Mouse (Mus musculus): ENCODE measurements around the gene Nup160. TPM values are rescaled to one million over a fixed set of nuclear protein-coding genes. Genes with fewer than 3 reads are reported as not detected.

Nup160 gene
- polyA plus RNA-seq, 1 experiment from 2014 or later, result 63.9 TPM

DNA sequence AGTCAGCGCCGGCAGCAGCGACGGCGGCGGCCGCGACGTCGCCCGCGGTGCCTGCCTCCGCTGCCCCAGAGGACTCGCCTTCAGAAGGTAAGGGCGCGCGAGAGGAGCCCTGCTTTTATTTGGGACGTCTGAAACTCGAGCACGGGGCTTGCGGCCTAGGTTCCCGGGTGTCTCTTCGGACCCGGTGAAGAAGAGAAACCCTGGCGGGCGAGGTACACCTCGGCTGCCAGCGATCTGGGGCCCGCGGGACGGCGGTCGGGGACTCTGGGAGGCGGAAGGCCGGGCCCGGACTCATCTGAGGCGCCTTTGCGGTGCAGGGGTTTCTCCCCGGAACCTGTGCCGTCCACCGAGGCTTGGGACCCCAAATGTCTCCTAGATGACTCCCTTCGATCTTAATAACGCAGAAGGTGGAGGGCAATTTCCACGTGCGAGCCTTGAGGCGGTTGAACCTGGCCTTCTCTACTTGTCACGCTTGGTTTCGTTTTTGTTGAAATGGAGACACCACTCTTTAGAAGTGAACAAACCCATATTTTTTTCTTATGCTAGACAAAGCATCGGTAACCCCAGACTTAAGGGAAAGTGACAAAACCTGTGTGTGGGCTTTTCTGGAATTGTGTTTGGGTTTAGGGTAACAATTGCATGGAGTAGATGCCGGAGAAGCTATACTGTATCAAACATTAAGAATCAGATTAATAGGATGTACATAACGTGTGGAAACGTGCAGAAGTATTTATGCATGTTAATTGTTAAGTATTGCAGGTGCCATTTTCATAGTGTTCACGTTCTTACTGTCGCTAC is 68.9 kb downstream of the Nup160 start:
- H3K4me1 ChIP-seq (ENCODE audit: insufficient read depth), result peaks cover 8% of the 10 kb centered on the region; the same call in 1 of the 2 replicates
- peak overlapping the region; percentile 91 for H3K4me2 ChIP-seq
- H3K9ac ChIP-seq, result peak overlapping the region; percentile 98
- ATAC-seq (ENCODE audit: insufficient read depth) (peak; percentile 57), DNase-seq (peak; percentile 62)
- peak overlapping the region; percentile 97 for H3K27ac ChIP-seq (ENCODE audit: low read depth)
- TF ChIP-seq CTCF (IDR thresholded peaks at IDR 0.05; ENCODE audit: low read depth), result no peak
- H3K27me3 ChIP-seq (ENCODE audit: insufficient read depth, low read length), result no peaks in the 10 kb centered on the region
- H3K9me3 ChIP-seq (ENCODE audit: low read depth, low read length), result no peaks in the 10 kb centered on the region
- WGBS, result under 1% methylated on average over 52 of the region's 54 CpGs
- peaks cover 20% of the 10 kb centered on the region for H3K36me3 ChIP-seq (ENCODE audit: insufficient read depth)
- peak overlapping the region; percentile 94 for H3K4me3 ChIP-seq (ENCODE audit: low read depth, low read length)

DNA sequence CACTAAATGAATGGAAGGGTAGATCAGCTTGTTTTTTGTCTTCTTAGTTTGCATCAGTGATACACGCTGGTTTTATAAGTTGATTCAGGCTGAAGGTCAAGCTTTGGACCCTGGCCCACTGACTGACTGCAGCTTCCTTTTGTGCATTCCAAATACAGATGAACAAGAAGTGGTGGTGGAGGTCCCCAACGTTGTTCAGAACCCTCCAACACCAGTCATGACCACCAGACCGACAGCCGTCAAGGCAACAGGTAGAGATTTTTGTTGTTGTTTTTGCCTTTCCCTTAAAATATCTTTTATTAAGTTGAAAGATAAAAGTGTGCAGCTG is 69.5 kb downstream of the Nup160 start:
- Histone ChIP-seq H3K4me2 (peak overlapping the region; percentile 91), H3K36me3 (ENCODE audit: insufficient read depth) (peaks cover 26% of the 10 kb centered on the region), H3K4me1 (ENCODE audit: insufficient read depth) (peaks cover 8% of the 10 kb centered on the region; the same call in 1 of the 2 replicates), H3K27me3 (ENCODE audit: insufficient read depth, low read length) (no peaks in the 10 kb centered on the region), H3K9ac (peak overlapping the region; percentile 98), H3K27ac (ENCODE audit: low read depth) (peak overlapping the region; percentile 97; the same call in 1 of the 2 replicates), H3K4me3 (ENCODE audit: low read depth, low read length) (peak overlapping the region; percentile 94), H3K9me3 (ENCODE audit: low read depth, low read length) (no peaks in the 10 kb centered on the region)
- WGBS, result 6% methylated on average over 4 of the region's 4 CpGs
- ATAC-seq (ENCODE audit: insufficient read depth) (no peak), DNase-seq (peak; percentile 29)
- no peak for TF ChIP-seq CTCF (IDR thresholded peaks at IDR 0.05; ENCODE audit: low read depth)

DNA sequence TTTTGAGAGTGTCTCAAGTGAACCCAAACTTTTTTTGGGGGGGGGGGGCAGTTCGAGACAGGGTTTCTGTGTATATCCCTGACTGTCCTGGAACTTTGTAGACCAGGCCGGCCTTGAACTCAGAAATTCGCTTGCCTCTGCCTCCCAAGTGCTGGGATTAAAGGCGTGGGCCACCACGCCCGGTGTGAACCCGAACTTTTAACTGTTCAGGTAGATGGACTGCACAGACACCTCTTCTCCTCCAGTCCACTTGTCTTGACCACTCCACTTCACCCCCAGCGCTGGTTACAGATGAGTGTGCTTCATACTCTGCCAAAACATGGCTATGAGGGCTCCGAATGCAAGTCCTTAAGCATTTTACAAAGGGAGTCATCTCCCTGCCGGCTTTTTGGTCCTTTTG is 70.1 kb downstream of the Nup160 start:
- H3K9ac ChIP-seq, result peak overlapping the region; percentile 98
- peak overlapping the region; percentile 94 for H3K4me3 ChIP-seq (ENCODE audit: low read depth, low read length)
- no peaks in the 10 kb centered on the region for H3K9me3 ChIP-seq (ENCODE audit: low read depth, low read length)
- 87% methylated on average over 10 of the region's 10 CpGs for WGBS
- H3K27ac ChIP-seq (ENCODE audit: low read depth), result no peak overlapping the region
- H3K4me2 ChIP-seq, result peak overlapping the region; percentile 91
- no peak for TF ChIP-seq CTCF (IDR thresholded peaks at IDR 0.05; ENCODE audit: low read depth)
- peaks cover 8% of the 10 kb centered on the region; the same call in 1 of the 2 replicates for H3K4me1 ChIP-seq (ENCODE audit: insufficient read depth)
- ATAC-seq (ENCODE audit: insufficient read depth), result no peak
- peaks cover 32% of the 10 kb centered on the region for H3K36me3 ChIP-seq (ENCODE audit: insufficient read depth)
- DNase-seq, result no peak
- H3K27me3 ChIP-seq (ENCODE audit: insufficient read depth, low read length), result no peaks in the 10 kb centered on the region

DNA sequence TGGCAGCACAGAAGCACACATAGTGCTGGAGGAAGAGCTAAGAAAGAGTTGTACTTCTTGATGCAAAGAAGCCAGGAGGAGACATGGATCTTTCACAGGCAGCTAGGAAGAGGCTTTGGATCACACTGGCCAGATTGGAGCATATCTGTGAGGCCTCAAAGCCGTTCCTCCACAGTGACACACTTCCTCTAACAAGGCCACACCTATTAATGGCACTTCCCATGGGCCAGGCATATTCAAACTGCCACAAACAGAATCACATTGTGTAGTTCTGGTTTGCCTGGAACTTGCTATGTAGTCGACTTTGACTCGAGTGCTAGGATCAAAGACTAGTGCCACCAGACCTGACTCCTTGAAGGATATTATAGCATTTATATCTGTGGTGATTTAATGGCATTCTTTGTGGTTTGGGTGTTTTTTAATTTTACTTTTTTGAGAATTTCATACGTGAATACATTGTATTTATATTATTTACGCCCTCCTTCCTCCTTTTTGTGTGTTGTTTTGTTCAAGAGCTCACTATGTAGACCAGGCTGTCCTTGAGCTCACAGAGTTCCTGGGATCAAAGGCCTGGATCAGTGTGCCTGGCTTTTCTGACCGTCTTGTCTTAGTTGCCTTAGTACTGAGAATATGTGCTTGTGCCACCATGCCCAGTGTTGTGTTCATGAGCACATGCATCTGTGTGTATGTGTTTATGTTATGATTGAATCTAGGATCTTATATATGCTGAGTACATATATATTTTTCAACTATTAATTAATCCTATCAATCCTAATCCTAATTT is 72.9 kb downstream of the Nup160 start:
- H3K9ac ChIP-seq, result no peak overlapping the region
- DNase-seq (no peak), ATAC-seq (ENCODE audit: insufficient read depth) (no peak)
- H3K4me1 ChIP-seq (ENCODE audit: insufficient read depth), result peaks cover 8% of the 10 kb centered on the region; the same call in 1 of the 2 replicates
- no peak overlapping the region for H3K4me3 ChIP-seq (ENCODE audit: low read depth, low read length)
- no peak for TF ChIP-seq CTCF (IDR thresholded peaks at IDR 0.05; ENCODE audit: low read depth)
- H3K36me3 ChIP-seq (ENCODE audit: insufficient read depth), result peaks cover 60% of the 10 kb centered on the region
- WGBS, result 73% methylated on average over 6 of the region's 6 CpGs
- H3K27ac ChIP-seq (ENCODE audit: low read depth), result no peak overlapping the region
- no peaks in the 10 kb centered on the region for H3K9me3 ChIP-seq (ENCODE audit: low read depth, low read length)
- H3K27me3 ChIP-seq (ENCODE audit: insufficient read depth, low read length), result no peaks in the 10 kb centered on the region
- no peak overlapping the region for H3K4me2 ChIP-seq

DNA sequence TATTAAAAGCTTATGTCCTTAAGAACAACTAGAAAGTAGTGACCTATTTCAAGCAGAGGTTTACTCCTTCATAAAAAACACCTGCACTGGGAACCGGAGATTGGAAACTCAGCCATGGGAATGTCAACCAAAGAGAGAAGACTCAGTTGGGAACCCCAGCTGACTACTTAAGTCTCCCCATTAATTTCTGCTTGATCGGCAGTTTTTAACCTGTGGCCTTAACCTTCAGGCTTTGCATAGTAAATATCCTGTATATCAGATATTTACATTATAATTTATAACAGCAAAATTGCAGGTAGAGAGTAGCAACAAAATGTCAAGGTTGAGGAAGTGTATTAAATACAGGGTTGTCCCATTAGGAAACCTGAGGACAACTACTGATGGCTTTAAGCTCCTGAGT is 76.5 kb downstream of the Nup160 start:
- Histone ChIP-seq H3K27me3 (ENCODE audit: insufficient read depth, low read length) (no peaks in the 10 kb centered on the region), H3K4me3 (ENCODE audit: low read depth, low read length) (no peak overlapping the region), H3K4me1 (ENCODE audit: insufficient read depth) (no peaks in the 10 kb centered on the region), H3K9me3 (ENCODE audit: low read depth, low read length) (no peaks in the 10 kb centered on the region), H3K9ac (no peak overlapping the region), H3K27ac (ENCODE audit: low read depth) (no peak overlapping the region), H3K4me2 (no peak overlapping the region), H3K36me3 (ENCODE audit: insufficient read depth) (peaks cover 85% of the 10 kb centered on the region)
- DNase-seq, result no peak
- WGBS, result 94% methylated on average over 2 of the region's 2 CpGs
- no peak for ATAC-seq (ENCODE audit: insufficient read depth)
- TF ChIP-seq CTCF (IDR thresholded peaks at IDR 0.05; ENCODE audit: low read depth), result no peak

DNA sequence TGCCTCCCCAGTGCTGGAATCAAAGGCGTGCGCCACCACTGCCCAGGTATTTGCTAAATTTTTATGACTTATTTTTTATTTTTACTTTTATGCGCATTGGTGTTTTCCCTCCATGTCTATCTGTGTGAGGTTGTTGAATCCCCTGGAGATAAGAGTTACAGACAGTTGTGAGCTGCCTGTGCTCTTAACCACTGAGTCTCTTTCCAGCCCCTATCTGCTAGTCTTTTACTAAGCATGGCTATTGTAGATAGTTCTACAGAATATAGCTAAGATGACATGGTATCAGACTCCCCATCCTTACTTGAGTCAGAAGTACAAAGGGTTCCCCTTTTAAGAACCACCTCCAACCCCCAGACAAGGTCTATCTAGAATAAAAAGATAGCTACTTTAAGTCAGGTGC is 77.2 kb downstream of the Nup160 start:
- H3K4me3 ChIP-seq (ENCODE audit: low read depth, low read length), result no peak overlapping the region
- no peaks in the 10 kb centered on the region for H3K4me1 ChIP-seq (ENCODE audit: insufficient read depth)
- ATAC-seq (ENCODE audit: insufficient read depth) (no peak), DNase-seq (no peak)
- H3K27ac ChIP-seq (ENCODE audit: low read depth), result no peak overlapping the region
- TF ChIP-seq CTCF (IDR thresholded peaks at IDR 0.05; ENCODE audit: low read depth), result no peak
- H3K9ac ChIP-seq, result no peak overlapping the region
- H3K36me3 ChIP-seq (ENCODE audit: insufficient read depth), result peaks cover 85% of the 10 kb centered on the region
- 99% methylated on average over 3 of the region's 3 CpGs for WGBS
- no peaks in the 10 kb centered on the region for H3K27me3 ChIP-seq (ENCODE audit: insufficient read depth, low read length)
- no peaks in the 10 kb centered on the region for H3K9me3 ChIP-seq (ENCODE audit: low read depth, low read length)
- H3K4me2 ChIP-seq, result no peak overlapping the region

DNA sequence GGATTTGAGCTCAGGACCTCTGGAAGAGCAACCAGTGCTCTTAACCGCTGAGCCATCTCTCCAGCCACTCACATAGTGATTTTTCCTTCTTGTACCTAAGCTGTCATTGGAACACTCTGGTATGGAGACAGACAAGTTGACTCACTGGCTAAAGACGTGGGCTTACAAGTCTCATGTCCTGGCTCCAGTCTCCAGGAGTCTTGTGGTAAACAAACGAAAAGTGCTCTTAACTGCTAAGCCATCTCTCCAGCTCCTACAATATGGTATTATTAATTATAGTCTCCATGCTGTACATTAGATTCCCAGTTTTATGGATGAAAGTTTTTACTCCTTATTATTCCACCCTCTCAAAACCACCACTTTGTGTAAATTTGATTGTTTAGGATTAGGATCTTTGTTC is 88.1 kb downstream of the Nup160 start:
- no peak overlapping the region for H3K4me2 ChIP-seq
- no peak for ATAC-seq (ENCODE audit: insufficient read depth)
- no peak for TF ChIP-seq CTCF (IDR thresholded peaks at IDR 0.05; ENCODE audit: low read depth)
- no peak overlapping the region for H3K9ac ChIP-seq
- no peak for DNase-seq
- no peak overlapping the region for H3K4me3 ChIP-seq (ENCODE audit: low read depth, low read length)
- peaks cover 96% of the 10 kb centered on the region for H3K36me3 ChIP-seq (ENCODE audit: insufficient read depth)
- H3K27me3 ChIP-seq (ENCODE audit: insufficient read depth, low read length), result no peaks in the 10 kb centered on the region
- H3K9me3 ChIP-seq (ENCODE audit: low read depth, low read length), result no peaks in the 10 kb centered on the region
- no peaks in the 10 kb centered on the region for H3K4me1 ChIP-seq (ENCODE audit: insufficient read depth)
- whole genome bisulfite sequencing, result 82% methylated on average over 3 of the region's 3 CpGs
- no peak overlapping the region for H3K27ac ChIP-seq (ENCODE audit: low read depth)
